Mouse (Mus musculus): ENCODE measurements at regions not wholly inside any gene's neighbourhood (a gene's known extent, or its start where the extent isn't known, plus 50 kb on each side); places are given as distances from the start of the nearest gene placed in this dataset.

- Histone ChIP-seq H3K4me1 (no peaks in the 10 kb centered on the region), H3K36me3 (no peaks in the 10 kb centered on the region), H3K9ac (no peak overlapping the region), H3K27me3 (no peaks in the 10 kb centered on the region), H3K4me2 (no peak overlapping the region), H3K27ac (no peak overlapping the region), H3K4me3 (replicated peaks) (no peak overlapping the region), H3K9me3 (replicated peaks) (no peaks in the 10 kb centered on the region)
- 84% methylated on average over 1 of the region's 1 CpGs for WGBS
- no peak for ATAC-seq (replicated peaks; ENCODE audit: low FRiP score)
Observed at GRCm38 (mm10) chr9:68376222-68376621, 277.4 kb upstream of the Rora start.

- Histone ChIP-seq H3K27me3 (no peaks in the 10 kb centered on the region), H3K36me3 (no peaks in the 10 kb centered on the region), H3K4me2 (no peak overlapping the region), H3K4me3 (replicated peaks) (no peak overlapping the region), H3K27ac (no peak overlapping the region), H3K4me1 (no peaks in the 10 kb centered on the region), H3K9ac (no peak overlapping the region), H3K9me3 (replicated peaks) (no peaks in the 10 kb centered on the region)
- ATAC-seq (replicated peaks; ENCODE audit: low FRiP score), result no peak
- WGBS, result 89% methylated on average over 6 of the region's 6 CpGs
Observed at GRCm38 (mm10) chr9:68381871-68382270, 271.7 kb upstream of the Rora start.

- H3K9ac ChIP-seq, result no peak overlapping the region
- no peaks in the 10 kb centered on the region for H3K4me1 ChIP-seq
- H3K27me3 ChIP-seq, result no peaks in the 10 kb centered on the region
- H3K27ac ChIP-seq, result no peak overlapping the region
- H3K4me3 ChIP-seq (replicated peaks), result no peak overlapping the region
- 61% methylated on average over 4 of the region's 4 CpGs for WGBS
- no peaks in the 10 kb centered on the region for H3K36me3 ChIP-seq
- H3K4me2 ChIP-seq, result no peak overlapping the region
- H3K9me3 ChIP-seq (replicated peaks), result no peaks in the 10 kb centered on the region
- no peak for ATAC-seq (replicated peaks; ENCODE audit: low FRiP score)
Observed at GRCm38 (mm10) chr9:68400930-68401329, 252.7 kb upstream of the Rora start.

GRCm38 (mm10) chr9:68402176-68402845, 251.3 kb upstream of the Rora start:
- Histone ChIP-seq H3K4me1 (no peaks in the 10 kb centered on the region), H3K27me3 (no peaks in the 10 kb centered on the region), H3K27ac (no peak overlapping the region), H3K4me2 (no peak overlapping the region), H3K36me3 (no peaks in the 10 kb centered on the region), H3K9me3 (replicated peaks) (no peaks in the 10 kb centered on the region), H3K9ac (no peak overlapping the region), H3K4me3 (replicated peaks) (no peak overlapping the region)
- 73% methylated on average over 8 of the region's 8 CpGs for WGBS
- ATAC-seq (replicated peaks; ENCODE audit: low FRiP score), result no peak

- Histone ChIP-seq H3K9me3 (replicated peaks) (no peaks in the 10 kb centered on the region), H3K27ac (no peak overlapping the region), H3K9ac (no peak overlapping the region), H3K27me3 (no peaks in the 10 kb centered on the region), H3K4me1 (no peaks in the 10 kb centered on the region), H3K36me3 (no peaks in the 10 kb centered on the region), H3K4me3 (replicated peaks) (no peak overlapping the region), H3K4me2 (no peak overlapping the region)
- 95% methylated on average over 3 of the region's 3 CpGs for WGBS
- no peak for ATAC-seq (replicated peaks; ENCODE audit: low FRiP score)
Observed at GRCm38 (mm10) chr9:68402981-68403380, 250.6 kb upstream of the Rora start.

GRCm38 (mm10) chr9:68403516-68403915, 250.1 kb upstream of the Rora start:
- Histone ChIP-seq H3K36me3 (no peaks in the 10 kb centered on the region), H3K27me3 (no peaks in the 10 kb centered on the region), H3K9me3 (replicated peaks) (no peaks in the 10 kb centered on the region), H3K4me1 (no peaks in the 10 kb centered on the region), H3K9ac (no peak overlapping the region), H3K27ac (no peak overlapping the region), H3K4me3 (replicated peaks) (no peak overlapping the region), H3K4me2 (no peak overlapping the region)
- 92% methylated on average over 4 of the region's 4 CpGs for WGBS
- ATAC-seq (replicated peaks; ENCODE audit: low FRiP score), result no peak

GRCm38 (mm10) chr9:68409786-68410185, 243.8 kb upstream of the Rora start:
- ATAC-seq (replicated peaks; ENCODE audit: low FRiP score), result no peak
- H3K9me3 ChIP-seq (replicated peaks), result no peaks in the 10 kb centered on the region
- no peaks in the 10 kb centered on the region for H3K27me3 ChIP-seq
- H3K36me3 ChIP-seq, result no peaks in the 10 kb centered on the region
- H3K9ac ChIP-seq, result no peak overlapping the region
- no peaks in the 10 kb centered on the region for H3K4me1 ChIP-seq
- H3K4me3 ChIP-seq (replicated peaks), result no peak overlapping the region
- WGBS, result 65% methylated on average over 3 of the region's 3 CpGs
- H3K4me2 ChIP-seq, result no peak overlapping the region
- no peak overlapping the region for H3K27ac ChIP-seq

- H3K27ac ChIP-seq, result no peak overlapping the region
- no peak overlapping the region for H3K9ac ChIP-seq
- H3K4me1 ChIP-seq, result no peaks in the 10 kb centered on the region
- WGBS, result 84% methylated on average over 2 of the region's 2 CpGs
- ATAC-seq (replicated peaks; ENCODE audit: low FRiP score), result no peak
- no peaks in the 10 kb centered on the region for H3K9me3 ChIP-seq (replicated peaks)
- no peak overlapping the region for H3K4me3 ChIP-seq (replicated peaks)
- no peak overlapping the region for H3K4me2 ChIP-seq
- H3K36me3 ChIP-seq, result no peaks in the 10 kb centered on the region
- H3K27me3 ChIP-seq, result no peaks in the 10 kb centered on the region
Observed at GRCm38 (mm10) chr9:68426286-68426685, 227.3 kb upstream of the Rora start.

GRCm38 (mm10) chr9:68462755-68463154, 190.8 kb upstream of the Rora start:
- Histone ChIP-seq H3K27me3 (no peaks in the 10 kb centered on the region), H3K4me2 (no peak overlapping the region), H3K36me3 (no peaks in the 10 kb centered on the region), H3K4me3 (replicated peaks) (no peak overlapping the region), H3K9me3 (replicated peaks) (no peaks in the 10 kb centered on the region), H3K9ac (no peak overlapping the region), H3K27ac (no peak overlapping the region), H3K4me1 (no peaks in the 10 kb centered on the region)
- 91% methylated on average over 5 of the region's 5 CpGs for WGBS
- ATAC-seq (replicated peaks; ENCODE audit: low FRiP score), result no peak

- Histone ChIP-seq H3K36me3 (no peaks in the 10 kb centered on the region), H3K4me2 (no peak overlapping the region), H3K9ac (no peak overlapping the region), H3K9me3 (replicated peaks) (no peaks in the 10 kb centered on the region), H3K4me3 (replicated peaks) (no peak overlapping the region), H3K27me3 (no peaks in the 10 kb centered on the region), H3K4me1 (no peaks in the 10 kb centered on the region), H3K27ac (no peak overlapping the region)
- 58% methylated on average over 4 of the region's 4 CpGs for WGBS
- ATAC-seq (replicated peaks; ENCODE audit: low FRiP score), result no peak
Observed at GRCm38 (mm10) chr9:68463637-68464304, 189.8 kb upstream of the Rora start.

- no peaks in the 10 kb centered on the region for H3K27me3 ChIP-seq
Observed at GRCm38 (mm10) chr9:68466671-68467070, 186.9 kb upstream of the Rora start.

GRCm38 (mm10) chr9:68476391-68476790, 177.2 kb upstream of the Rora start:
- Histone ChIP-seq H3K4me1 (no peaks in the 10 kb centered on the region), H3K4me2 (no peak overlapping the region), H3K9ac (no peak overlapping the region), H3K4me3 (replicated peaks) (no peak overlapping the region), H3K9me3 (replicated peaks) (no peaks in the 10 kb centered on the region), H3K36me3 (no peaks in the 10 kb centered on the region), H3K27me3 (no peaks in the 10 kb centered on the region), H3K27ac (no peak overlapping the region)
- ATAC-seq (replicated peaks; ENCODE audit: low FRiP score), result no peak
- 89% methylated on average over 12 of the region's 12 CpGs for WGBS

More at GRCm38 (mm10) chr9:68466671-68467070, 186.9 kb upstream of the Rora start:
- Histone ChIP-seq H3K36me3 (no peaks in the 10 kb centered on the region), H3K4me1 (no peaks in the 10 kb centered on the region), H3K9me3 (replicated peaks) (no peaks in the 10 kb centered on the region), H3K4me2 (no peak overlapping the region), H3K4me3 (replicated peaks) (no peak overlapping the region), H3K9ac (no peak overlapping the region), H3K27ac (no peak overlapping the region)
- ATAC-seq (replicated peaks; ENCODE audit: low FRiP score), result no peak
- WGBS, result 82% methylated on average over 5 of the region's 5 CpGs

GRCm38 (mm10) chr9:68477466-68477865, 176.1 kb upstream of the Rora start:
- ATAC-seq (replicated peaks; ENCODE audit: low FRiP score), result no peak
- H3K4me2 ChIP-seq, result no peak overlapping the region
- H3K4me1 ChIP-seq, result no peaks in the 10 kb centered on the region
- no peaks in the 10 kb centered on the region for H3K9me3 ChIP-seq (replicated peaks)
- H3K27ac ChIP-seq, result no peak overlapping the region
- H3K36me3 ChIP-seq, result no peaks in the 10 kb centered on the region
- 88% methylated on average over 3 of the region's 3 CpGs for WGBS
- no peak overlapping the region for H3K4me3 ChIP-seq (replicated peaks)
- H3K9ac ChIP-seq, result no peak overlapping the region
- no peaks in the 10 kb centered on the region for H3K27me3 ChIP-seq
